Mouse (Mus musculus) stomach, embryonic 14.5 days (tissue): ENCODE measurements around the gene Cks1b. TPM values are rescaled to one million over a fixed set of nuclear protein-coding genes. Genes with fewer than 3 reads are reported as not detected.

Experiments used
- ATAC-seq: fragments of 200-750 bp; cut with Nextera tagmentation; 2 replicates; pipeline ENCODE4 v1.8.0; 2017; ENCODE audit warnings: low read depth, moderate TSS enrichment; ENCODE audit not compliant: insufficient number of reproducible peaks, insufficient read depth, low FRiP score
- H3K27ac ChIP-seq: fragments of 300-500 bp; sonication (generic); 2 replicates; pipeline ENCODE4 v1.5.1; 2014; ENCODE audit warnings: mild to moderate bottlenecking, low read length, moderate library complexity, mixed read lengths
- H3K27me3 ChIP-seq: fragments of 300-500 bp; sonication (generic); 2 replicates; pipeline ENCODE4 v1.6.1; 2014; ENCODE audit warnings: low read length, control low read depth, mixed read lengths; ENCODE audit not compliant: control insufficient read depth, insufficient read depth
- H3K36me3 ChIP-seq: fragments of 300-500 bp; sonication (generic); 2 replicates; pipeline ENCODE4 v1.6.1; 2014; ENCODE audit warnings: mild to moderate bottlenecking, control low read depth, low read length, moderate library complexity, mixed read lengths; ENCODE audit not compliant: control insufficient read depth, insufficient read depth
- H3K4me1 ChIP-seq: fragments of 300-500 bp; sonication (generic); 2 replicates; pipeline ENCODE4 v1.6.1; 2014; ENCODE audit warnings: low read length, control low read depth, mixed read lengths; ENCODE audit not compliant: control insufficient read depth, insufficient read depth
- H3K4me2 ChIP-seq: fragments of 300-500 bp; sonication (generic); replicated peaks from 2 replicates; pipeline ENCODE4 v1.6.1; 2014; ENCODE audit warnings: low read depth, low read length, control low read depth
- H3K4me3 ChIP-seq: fragments of 300-500 bp; sonication (generic); 2 replicates; pipeline ENCODE4 v1.5.1; 2014; ENCODE audit warnings: low read depth, low read length, control low read depth
- H3K9ac ChIP-seq: fragments of 300-500 bp; sonication (generic); replicated peaks from 2 replicates; pipeline ENCODE4 v1.6.1; 2014; ENCODE audit warnings: low read depth, mild to moderate bottlenecking, control low read depth, low read length, moderate library complexity, mixed read lengths
- H3K9me3 ChIP-seq: fragments of 300-500 bp; sonication (generic); 2 replicates; pipeline ENCODE4 v1.6.1; 2016; ENCODE audit warnings: low read depth, low read length, control low read depth; ENCODE audit not compliant: control insufficient read depth
- WGBS: fragments of 180-500 bp; shearing (Covaris S2); extraction: QIAGEN DNeasy Blood & Tissue Kit; methylation state at CpG from one replicate; pipeline ENCODE4 v1.1.7; 2014; 5-methylcytosine and 5-hydroxymethylcytosine counted together
- polyA plus RNA-seq: library from polyadenylated mRNA; unstranded; fragments of >200 nt; fragmentation: Nextera tagmentation; extraction: Ambion mirVana; gene quantifications from 2 replicates; pipeline ENCODE4 v1.2.1, GENCODE M21; 2014

Gene Cks1b
- polyA plus RNA-seq, 1 experiment from 2014 or later: 503 TPM

- no peak for ATAC-seq
- Histone ChIP-seq H3K9me3 (no peaks in the 10 kb centered on the region), H3K4me2 (0 out of 2 replicates have a peak overlapping the region, but pooled peaks have one; percentile 10), H3K36me3 (no peaks in the 10 kb centered on the region; the same call in 1 of the 2 replicates), H3K27ac (peak overlapping the region; percentile 18; the same call in 1 of the 2 replicates), H3K9ac (no peak overlapping the region), H3K27me3 (no peaks in the 10 kb centered on the region), H3K4me1 (peaks cover 30% of the 10 kb centered on the region), H3K4me3 (no peak overlapping the region)
- WGBS: 65% methylated on average over 12 of the region's 12 CpGs
Measured at GRCm38 (mm10) chr3:89384331-89385076, 33.7 kb downstream of the Cks1b start.

DNA sequence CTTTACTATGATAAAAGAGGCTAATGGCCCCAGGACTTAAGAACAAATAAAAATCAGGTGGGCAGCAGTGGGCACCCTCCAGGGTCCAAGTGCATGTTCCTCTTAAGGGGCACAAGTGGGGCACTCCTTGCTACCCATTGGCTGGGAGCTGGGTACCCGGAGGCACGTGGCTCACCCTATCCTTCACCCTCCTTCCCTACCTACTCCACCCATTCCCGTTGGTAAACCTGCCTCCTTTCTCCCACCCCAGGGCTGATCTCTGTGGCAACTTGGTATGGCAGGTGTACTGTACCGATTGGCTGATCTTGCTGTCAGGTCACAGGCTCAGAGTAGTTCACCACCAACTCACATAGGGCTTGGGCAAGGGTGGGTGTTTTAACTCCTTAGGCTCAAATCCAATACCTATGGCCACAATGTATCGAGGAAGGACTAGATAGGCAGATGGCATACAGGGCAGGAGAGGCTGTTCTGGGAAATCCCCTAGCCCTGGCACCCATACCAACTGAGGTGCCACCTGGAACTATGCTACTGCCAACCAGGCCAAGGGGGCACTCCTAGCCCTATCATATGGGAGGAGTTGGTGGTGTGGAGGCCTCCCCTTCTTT lies 34.4 kb downstream of the Cks1b start:
- Histone ChIP-seq H3K4me2 (no peak overlapping the region), H3K27ac (no peak overlapping the region), H3K27me3 (no peaks in the 10 kb centered on the region), H3K4me3 (no peak overlapping the region), H3K9ac (no peak overlapping the region), H3K36me3 (no peaks in the 10 kb centered on the region; the same call in 1 of the 2 replicates), H3K4me1 (peaks cover 32% of the 10 kb centered on the region), H3K9me3 (no peaks in the 10 kb centered on the region)
- WGBS: 79% methylated on average over 5 of the region's 5 CpGs
- ATAC-seq: no peak

GRCm38 (mm10) chr3:89382950-89383349 lies 35.2 kb downstream of the Cks1b start:
- peaks cover 36% of the 10 kb centered on the region for H3K4me1 ChIP-seq
- H3K27me3 ChIP-seq: no peaks in the 10 kb centered on the region

DNA sequence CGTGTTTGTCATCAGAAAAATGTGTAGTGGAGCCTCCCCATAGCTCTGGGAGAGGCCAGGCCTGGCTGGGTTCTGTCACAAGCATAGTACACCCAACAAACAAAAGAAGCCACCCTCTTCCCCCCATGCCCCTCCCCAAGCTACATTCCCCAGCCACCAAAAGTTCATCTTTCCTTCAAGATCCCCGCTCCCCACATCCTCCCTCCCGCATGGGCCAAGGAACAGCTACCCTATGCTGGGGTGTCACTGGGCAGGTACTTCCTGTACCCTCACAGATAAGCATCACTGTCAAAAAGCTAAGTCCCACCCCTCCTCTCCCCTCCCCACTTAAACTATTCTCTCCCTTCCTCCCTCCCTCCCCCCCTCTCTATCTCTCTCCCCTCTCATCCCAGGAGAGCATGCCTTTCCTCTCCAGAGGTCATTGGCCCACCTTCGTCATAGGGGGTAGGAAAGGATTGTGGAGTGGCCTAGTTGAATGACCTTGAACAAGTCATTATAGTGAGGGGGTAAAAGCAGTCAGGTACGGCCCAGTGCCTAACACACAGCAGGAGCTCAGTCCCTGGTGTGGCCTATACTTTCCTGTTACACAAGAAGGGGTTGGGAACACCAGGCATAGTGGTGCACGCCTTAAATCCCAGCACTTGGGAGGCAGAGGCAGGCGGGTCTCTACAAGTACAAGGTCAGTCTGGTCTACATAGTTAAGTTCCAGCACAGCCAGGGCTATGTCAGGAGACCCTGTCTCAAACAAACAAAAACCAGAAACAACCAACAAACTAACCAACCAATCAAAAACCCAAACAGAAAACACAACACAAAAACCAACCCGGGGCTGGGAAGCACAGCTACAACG lies 35.9 kb downstream of the Cks1b start:
- Histone ChIP-seq H3K4me2 (no peak overlapping the region), H3K27me3 (no peaks in the 10 kb centered on the region), H3K9me3 (no peaks in the 10 kb centered on the region), H3K4me3 (no peak overlapping the region), H3K9ac (no peak overlapping the region), H3K4me1 (peaks cover 32% of the 10 kb centered on the region), H3K36me3 (no peaks in the 10 kb centered on the region; the same call in 1 of the 2 replicates), H3K27ac (no peak overlapping the region)
- ATAC-seq: no peak
- 89% methylated on average over 9 of the region's 9 CpGs for WGBS

More at GRCm38 (mm10) chr3:89382950-89383349, 35.2 kb downstream of the Cks1b start:
- Histone ChIP-seq H3K4me3 (no peak overlapping the region), H3K27ac (no peak overlapping the region), H3K9ac (no peak overlapping the region), H3K9me3 (no peaks in the 10 kb centered on the region), H3K36me3 (no peaks in the 10 kb centered on the region; the same call in 1 of the 2 replicates), H3K4me2 (no peak overlapping the region)
- ATAC-seq: no peak
- 86% methylated on average over 5 of the region's 5 CpGs for WGBS

DNA sequence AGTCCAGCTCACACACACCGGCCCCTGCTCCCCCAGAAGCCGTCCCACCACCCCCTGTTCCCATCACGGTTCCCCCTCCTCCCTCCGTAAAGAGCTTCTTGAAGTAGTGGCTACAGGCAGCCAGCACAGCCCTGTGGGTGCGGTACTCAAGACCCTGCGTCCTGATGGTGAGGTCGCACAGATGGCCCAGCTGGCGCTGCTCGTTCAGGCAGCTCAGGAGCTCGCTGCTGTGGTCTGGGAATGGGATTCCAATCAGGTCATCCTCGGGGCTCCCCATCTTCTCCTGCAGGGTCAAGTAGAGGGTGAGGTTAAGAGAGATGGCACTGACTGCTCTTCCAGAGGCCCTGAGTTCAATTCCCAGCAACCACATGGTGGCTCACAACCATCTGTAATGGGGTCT lies 37.0 kb downstream of the Cks1b start:
- peaks cover 25% of the 10 kb centered on the region for H3K4me1 ChIP-seq
- H3K27ac ChIP-seq: no peak overlapping the region
- no peak overlapping the region for H3K4me2 ChIP-seq
- H3K27me3 ChIP-seq: no peaks in the 10 kb centered on the region
- H3K9ac ChIP-seq: no peak overlapping the region
- H3K36me3 ChIP-seq: no peaks in the 10 kb centered on the region; the same call in 1 of the 2 replicates
- 81% methylated on average over 11 of the region's 11 CpGs for WGBS
- no peaks in the 10 kb centered on the region for H3K9me3 ChIP-seq
- no peak overlapping the region for H3K4me3 ChIP-seq
- ATAC-seq: no peak

- Histone ChIP-seq H3K4me3 (no peak overlapping the region), H3K9me3 (no peaks in the 10 kb centered on the region), H3K27ac (no peak overlapping the region), H3K9ac (no peak overlapping the region), H3K27me3 (no peaks in the 10 kb centered on the region), H3K36me3 (no peaks in the 10 kb centered on the region; the same call in 1 of the 2 replicates), H3K4me2 (no peak overlapping the region), H3K4me1 (peaks cover 25% of the 10 kb centered on the region)
- ATAC-seq: no peak
- whole genome bisulfite sequencing: 92% methylated on average over 18 of the region's 18 CpGs
Measured at GRCm38 (mm10) chr3:89380711-89381110, 37.5 kb downstream of the Cks1b start.

- no peaks in the 10 kb centered on the region for H3K9me3 ChIP-seq
- H3K27ac ChIP-seq: no peak overlapping the region
Measured at GRCm38 (mm10) chr3:89380291-89380690, 37.9 kb downstream of the Cks1b start.

More at GRCm38 (mm10) chr3:89380291-89380690, 37.9 kb downstream of the Cks1b start:
- no peaks in the 10 kb centered on the region for H3K27me3 ChIP-seq
- peaks cover 20% of the 10 kb centered on the region for H3K4me1 ChIP-seq
- no peak for ATAC-seq
- H3K4me2 ChIP-seq: no peak overlapping the region
- H3K36me3 ChIP-seq: no peaks in the 10 kb centered on the region; the same call in 1 of the 2 replicates
- no peak overlapping the region for H3K9ac ChIP-seq
- no peak overlapping the region for H3K4me3 ChIP-seq
- WGBS: 93% methylated on average over 14 of the region's 14 CpGs
